8 mouse cellular contexts compared by ENCODE assay signal in the genomic region with DNA sequence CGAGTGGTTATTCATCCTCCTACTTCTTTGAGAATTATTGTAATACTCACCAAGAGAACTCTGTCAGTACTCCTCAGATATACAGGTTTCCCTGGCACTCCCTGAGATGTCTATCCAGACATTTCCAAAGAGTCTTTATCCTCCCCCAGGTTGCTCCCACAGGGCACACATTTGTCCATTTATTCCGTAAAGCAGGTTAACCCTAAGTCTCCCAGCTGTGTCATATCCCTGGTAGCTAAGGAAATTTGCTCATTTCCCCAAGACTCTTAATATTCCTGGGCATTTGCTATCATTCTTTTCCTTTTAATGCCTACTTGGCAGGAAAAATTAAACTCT. TPM values are rescaled to one million over a fixed set of nuclear protein-coding genes. Genes with fewer than 3 reads are reported as not detected.
DNase-seq lines count a peak whose midpoint lies in the region; ATAC-seq and TF ChIP-seq lines count a peak whose summit lies in the region.

No protein-coding gene starts in this region.

- WGBS in heart, embryonic 12.5 days: 27% methylated on average over 2 of the region's 2 CpGs
- 22% methylated on average over 2 of the region's 2 CpGs for WGBS in hindbrain, embryonic 10.5 days
- WGBS in liver, embryonic 16.5 days (ENCODE audit: insufficient replicate concordance): 33% methylated on average over 2 of the region's 2 CpGs

- H3K4me3 ChIP-seq in heart, embryonic 12.5 days: peak overlapping the region; percentile 51; the same call in 1 of the 2 replicates
- H3K4me3 ChIP-seq in G1E (ENCODE audit: low read depth, low read length): peak overlapping the region; percentile 68
- peak overlapping the region; percentile 58 for H3K4me3 ChIP-seq in hindbrain, embryonic 10.5 days
- no peak overlapping the region; the same call in 1 of the 2 replicates for H3K4me3 ChIP-seq in liver, embryonic 16.5 days (ENCODE audit: low read depth, low read length)

- intact Hi-C loops in heart, postnatal 36 days (cut with DNase I): loop anchor here (1.0 to 5.0 kb wide), 3 partner anchors 114 to 210 kb away; partner anchors contain the start of gene Rusc2

- no peak for ATAC-seq in heart, embryonic 12.5 days (ENCODE audit: insufficient number of reproducible peaks, low FRiP score)
- ATAC-seq in G1E (ENCODE audit: extremely low read depth, insufficient number of reproducible peaks, low FRiP score, poor library complexity, severe bottlenecking): no peak
- no peak for ATAC-seq in liver, embryonic 16.5 days (ENCODE audit: low read depth)
- ATAC-seq in megakaryocyte-erythroid progenitor cell, adult 5-6 weeks (replicated peaks; ENCODE audit: low FRiP score, low TSS enrichment, poor library complexity, severe bottlenecking): no peak

- H3K27ac ChIP-seq in heart, embryonic 12.5 days (ENCODE audit: poor library complexity, severe bottlenecking): no peak overlapping the region
- H3K27ac ChIP-seq in hindbrain, embryonic 10.5 days: peak overlapping the region; percentile 84; the same call in 1 of the 2 replicates
- H3K27ac ChIP-seq in liver, embryonic 16.5 days (ENCODE audit: low read length): no peak overlapping the region

- no peaks in the 10 kb centered on the region for H3K27me3 ChIP-seq in heart, embryonic 12.5 days (replicated peaks)
- peaks cover 11% of the 10 kb centered on the region for H3K27me3 ChIP-seq in G1E (ENCODE audit: insufficient read depth, low read length)
- H3K27me3 ChIP-seq in hindbrain, embryonic 10.5 days (ENCODE audit: insufficient read depth, poor library complexity, severe bottlenecking): no peaks in the 10 kb centered on the region
- H3K27me3 ChIP-seq in liver, embryonic 16.5 days (ENCODE audit: control insufficient read depth, insufficient read depth, low read depth, low read length): no peaks in the 10 kb centered on the region

- no peaks in the 10 kb centered on the region; the same call in 1 of the 2 replicates for H3K36me3 ChIP-seq in heart, embryonic 12.5 days
- no peaks in the 10 kb centered on the region for H3K36me3 ChIP-seq in G1E (replicated peaks)
- H3K36me3 ChIP-seq in hindbrain, embryonic 10.5 days: peaks cover 8% of the 10 kb centered on the region; the same call in 1 of the 2 replicates
- no peaks in the 10 kb centered on the region for H3K36me3 ChIP-seq in liver, embryonic 16.5 days (ENCODE audit: control insufficient read depth, insufficient read depth)

- H3K4me1 ChIP-seq in heart, embryonic 12.5 days (replicated peaks): no peaks in the 10 kb centered on the region
- H3K4me1 ChIP-seq in G1E (ENCODE audit: insufficient read depth, low read depth, low read length): peaks cover 19% of the 10 kb centered on the region
- peaks cover 13% of the 10 kb centered on the region for H3K4me1 ChIP-seq in hindbrain, embryonic 10.5 days (replicated peaks)
- H3K4me1 ChIP-seq in liver, embryonic 16.5 days (ENCODE audit: control insufficient read depth, low read depth, low read length): no peaks in the 10 kb centered on the region

- TF ChIP-seq CTCF in G1E (IDR thresholded peaks at IDR 0.05; ENCODE audit: low read depth, low read length): no peak

- H3K4me2 ChIP-seq in heart, embryonic 12.5 days: peak overlapping the region; percentile 81
- H3K4me2 ChIP-seq in liver, embryonic 16.5 days (ENCODE audit: low read depth, low read length): peak overlapping the region; percentile 50

- H3K9me3 ChIP-seq in heart, embryonic 12.5 days (replicated peaks): no peaks in the 10 kb centered on the region
- no peaks in the 10 kb centered on the region for H3K9me3 ChIP-seq in G1E (replicated peaks)
- no peaks in the 10 kb centered on the region for H3K9me3 ChIP-seq in hindbrain, embryonic 10.5 days
- H3K9me3 ChIP-seq in liver, embryonic 16.5 days (replicated peaks; ENCODE audit: control insufficient read depth, low read length): no peaks in the 10 kb centered on the region

- DNase-seq in heart, postnatal 36 days: no peak
- DNase-seq in G1E (ENCODE audit: low spot score): no peak
- no peak for DNase-seq in hindbrain, embryonic 10.5 days (ENCODE audit: low spot score)
- no peak for DNase-seq in gastrocnemius, adult 8-10 months (ENCODE audit: low spot score in 2 of 2)
- DNase-seq in spleen, adult 18-20 months: no peak

- no peak overlapping the region for H3K9ac ChIP-seq in heart, embryonic 12.5 days
- H3K9ac ChIP-seq in liver, embryonic 16.5 days (ENCODE audit: low read depth, low read length): no peak overlapping the region

RNA-seq across cellular contexts. Expression of gene Atp8b5, which starts 0.3 kb away (rescaled TPM):
- 0.21 TPM in 1 of 2 replicates, not detected in the other for polyA plus RNA-seq in heart, embryonic 12.5 days (2016; fragmentation: Nextera tagmentation; extraction: Ambion mirVana)
- under 1 TPM in 1 of 2 experiments, not detected in 1; 0.05 TPM for total RNA-seq in heart, postnatal 36 days (2021)
- 5.3 and 9.4 TPM in 2 replicates for total RNA-seq in G1E (2014; fragmentation: Nextera tagmentation)
- total RNA-seq in G1E (2017): 2.6 and 3.5 TPM in 2 replicates
- polyA plus RNA-seq in G1E (2012): 0.23 and 0.24 TPM in 2 replicates
- 0.18 and 0.26 TPM in 2 replicates for polyA plus RNA-seq in hindbrain, embryonic 10.5 days (2016; fragmentation: Nextera tagmentation; extraction: Ambion mirVana)
- polyA plus RNA-seq in liver, embryonic 16.5 days (2015; fragmentation: Nextera tagmentation; extraction: Ambion mirVana): 0.09 and 0.11 TPM in 2 replicates
- 0.07 and 0.68 TPM in 2 replicates for total RNA-seq in megakaryocyte-erythroid progenitor cell, adult 5-6 weeks (2014; fragmentation: Nextera tagmentation)
- total RNA-seq in megakaryocyte-erythroid progenitor cell, adult 5-6 weeks (2017): 0.66 and 0.69 TPM in 2 replicates
- total RNA-seq in gastrocnemius, adult 8-10 months (2022): under 1 TPM in 2 of 4 experiments, not detected in 2; 0.05 to 0.07 TPM
